Mouse (Mus musculus) C2C12 (cell line): ENCODE measurements around the gene Ccdc73. TPM values are rescaled to one million over a fixed set of nuclear protein-coding genes. Genes with fewer than 3 reads are reported as not detected.
A peak's percentile ranks its signal among the peaks of the same experiment; 100 is the strongest.
"Not testable (repeated sequence)": the region's sequence is repeated elsewhere in the genome, so short reads cannot be mapped to it uniquely, and the experiment has no call there.

Source experiments
- H3K27me3 ChIP-seq: one replicate; pipeline ENCODE4 v1.6.1; 2011; ENCODE audit not compliant: control insufficient read depth, insufficient read depth, insufficient read length
- H3K36me3 ChIP-seq: one replicate; pipeline ENCODE4 v1.6.1; 2011; ENCODE audit not compliant: control insufficient read depth, insufficient read depth
- H3K4me3 ChIP-seq: one replicate; pipeline ENCODE4 v1.5.1; 2011; ENCODE audit warnings: mild to moderate bottlenecking, control low read depth; ENCODE audit not compliant: poor library complexity, insufficient read depth, severe bottlenecking
- H3K79me2 ChIP-seq: one replicate; pipeline ENCODE4 v1.6.1; 2011; ENCODE audit not compliant: control insufficient read depth, insufficient read depth
- H3K79me3 ChIP-seq: one replicate; pipeline ENCODE4 v1.6.1; 2011; ENCODE audit warnings: low read depth, control low read depth
- H3ac ChIP-seq: one replicate; pipeline ENCODE3; 2011; ENCODE audit warnings: low read depth; ENCODE audit not compliant: control insufficient read depth, insufficient read length
- CEBPB ChIP-seq: IDR thresholded peaks from one replicate; pipeline ENCODE4 v1.6.1; 2011; ENCODE audit warnings: low read depth, mild to moderate bottlenecking, control low read depth, moderate library complexity
- CTCF ChIP-seq: IDR thresholded peaks from one replicate; pipeline ENCODE4 v1.5.1; 2011; ENCODE audit not compliant: control insufficient read depth, insufficient read depth, insufficient read length
- FOSL1 ChIP-seq: IDR thresholded peaks from one replicate; pipeline ENCODE4 v1.8.0; 2011; ENCODE audit warnings: mild to moderate bottlenecking, low read length; ENCODE audit not compliant: poor library complexity, insufficient read depth, severe bottlenecking
- MAX ChIP-seq: IDR thresholded peaks from one replicate; pipeline ENCODE4 v1.6.1; 2011; ENCODE audit warnings: mild to moderate bottlenecking, control low read depth
- MYOD1 ChIP-seq: IDR thresholded peaks from one replicate; pipeline ENCODE4 v1.6.1; 2011; ENCODE audit warnings: low read depth; ENCODE audit not compliant: control insufficient read depth, insufficient read length
- MYOG ChIP-seq: IDR thresholded peaks from one replicate; pipeline ENCODE4 v1.6.1; 2011; ENCODE audit not compliant: control insufficient read depth, insufficient read length; ENCODE audit errors: extremely low read depth
- USF1 ChIP-seq: IDR thresholded peaks from one replicate; pipeline ENCODE4 v1.6.1; 2011; ENCODE audit warnings: low read depth, mild to moderate bottlenecking, control low read depth, moderate library complexity
- polyA plus RNA-seq: library from polyadenylated mRNA; unstranded; fragments of >200 nt; fragmentation: generic; extraction: Trizol; gene quantifications from one replicate; pipeline ENCODE4 v1.2.1, GENCODE M21; 2012; ENCODE audit warnings: missing spikeins

The Ccdc73 gene
- polyA plus RNA-seq, 1 experiment, result 0.21 TPM

- Histone ChIP-seq H3K79me3 (no peaks in the 10 kb centered on the region), H3K79me2 (peaks cover 28% of the 10 kb centered on the region), H3ac (peak overlapping the region; percentile 69), H3K27me3 (no peaks in the 10 kb centered on the region), H3K4me3 (peak overlapping the region; percentile 43), H3K36me3 (peaks cover 8% of the 10 kb centered on the region)
- TF ChIP-seq CTCF, result no peak
- TF ChIP-seq FOSL1, result no peak
- TF ChIP-seq MYOD1, result no peak
- no peak for TF ChIP-seq CEBPB
- no peak for TF ChIP-seq USF1
- TF ChIP-seq MAX, result no peak
- TF ChIP-seq MYOG, result no peak
Observed at GRCm38 (mm10) chr2:104849991-104850359, 17.6 kb upstream of the Ccdc73 start.

- H3K36me3 ChIP-seq, result no peaks in the 10 kb centered on the region
- no peaks in the 10 kb centered on the region for H3K79me3 ChIP-seq
- H3K79me2 ChIP-seq, result peaks cover 17% of the 10 kb centered on the region
- H3K27me3 ChIP-seq, result no peaks in the 10 kb centered on the region
- H3K4me3 ChIP-seq, result no peak overlapping the region
- peak overlapping the region; percentile 35 for H3ac ChIP-seq
- no peak for TF ChIP-seq CTCF
- no peak for TF ChIP-seq FOSL1
- TF ChIP-seq MAX, result no peak
- no peak for TF ChIP-seq MYOD1
Observed at GRCm38 (mm10) chr2:104851686-104852085, 15.9 kb upstream of the Ccdc73 start.

- Histone ChIP-seq H3K27me3 (no peaks in the 10 kb centered on the region), H3K4me3 (no peak overlapping the region), H3K79me2 (peaks cover 8% of the 10 kb centered on the region), H3K79me3 (no peaks in the 10 kb centered on the region), H3ac (no peak overlapping the region), H3K36me3 (no peaks in the 10 kb centered on the region)
- TF ChIP-seq CEBPB (no peak), MAX (no peak), MYOG (no peak), USF1 (no peak), FOSL1 (no peak), CTCF (no peak), MYOD1 (no peak)
Observed at GRCm38 (mm10) chr2:104852546-104852945, 15.1 kb upstream of the Ccdc73 start.

- Histone ChIP-seq H3K4me3 (no peak overlapping the region), H3K79me3 (no peaks in the 10 kb centered on the region), H3K27me3 (no peaks in the 10 kb centered on the region), H3ac (no peak overlapping the region), H3K36me3 (no peaks in the 10 kb centered on the region), H3K79me2 (no peaks in the 10 kb centered on the region)
- TF ChIP-seq FOSL1 (no peak), USF1 (no peak), MYOG (no peak), CEBPB (no peak), MYOD1 (no peak), CTCF (no peak), MAX (no peak)
Observed at GRCm38 (mm10) chr2:104854836-104855235, 12.8 kb upstream of the Ccdc73 start.

- Histone ChIP-seq H3K79me3 (no peaks in the 10 kb centered on the region), H3ac (no peak overlapping the region), H3K79me2 (no peaks in the 10 kb centered on the region), H3K4me3 (no peak overlapping the region), H3K27me3 (no peaks in the 10 kb centered on the region), H3K36me3 (no peaks in the 10 kb centered on the region)
- TF ChIP-seq MAX (no peak), FOSL1 (peak; percentile 73), MYOD1 (peak; percentile 88)
Observed at GRCm38 (mm10) chr2:104855732-104856131, 11.9 kb upstream of the Ccdc73 start.

- H3K36me3 ChIP-seq, result no peaks in the 10 kb centered on the region
- H3ac ChIP-seq, result no peak overlapping the region
- H3K79me2 ChIP-seq, result no peaks in the 10 kb centered on the region
- TF ChIP-seq MYOD1, result no peak
- TF ChIP-seq CEBPB, result no peak
- no peak for TF ChIP-seq USF1
- no peak for TF ChIP-seq CTCF
- TF ChIP-seq MYOG, result no peak
- TF ChIP-seq FOSL1, result no peak
- no peak for TF ChIP-seq MAX
- H3K27me3 ChIP-seq, result no peaks in the 10 kb centered on the region
- H3K79me3 ChIP-seq, result no peaks in the 10 kb centered on the region
- H3K4me3 ChIP-seq, result no peak overlapping the region
Observed at GRCm38 (mm10) chr2:104856218-104856617, 11.4 kb upstream of the Ccdc73 start.

GRCm38 (mm10) chr2:104858083-104858482 is 9.5 kb upstream of the Ccdc73 start:
- H3K79me2 ChIP-seq, H3K4me3 ChIP-seq, H3K27me3 ChIP-seq, H3ac ChIP-seq, H3K79me3 ChIP-seq, H3K36me3 ChIP-seq: not testable (repeated sequence)
